Mouse (Mus musculus): ENCODE measurements around the gene Scarb1. TPM values are rescaled to one million over a fixed set of nuclear protein-coding genes. Genes with fewer than 3 reads are reported as not detected.

Scarb1 gene
- polyA plus RNA-seq, 1 experiment, result 18.6 TPM

DNA sequence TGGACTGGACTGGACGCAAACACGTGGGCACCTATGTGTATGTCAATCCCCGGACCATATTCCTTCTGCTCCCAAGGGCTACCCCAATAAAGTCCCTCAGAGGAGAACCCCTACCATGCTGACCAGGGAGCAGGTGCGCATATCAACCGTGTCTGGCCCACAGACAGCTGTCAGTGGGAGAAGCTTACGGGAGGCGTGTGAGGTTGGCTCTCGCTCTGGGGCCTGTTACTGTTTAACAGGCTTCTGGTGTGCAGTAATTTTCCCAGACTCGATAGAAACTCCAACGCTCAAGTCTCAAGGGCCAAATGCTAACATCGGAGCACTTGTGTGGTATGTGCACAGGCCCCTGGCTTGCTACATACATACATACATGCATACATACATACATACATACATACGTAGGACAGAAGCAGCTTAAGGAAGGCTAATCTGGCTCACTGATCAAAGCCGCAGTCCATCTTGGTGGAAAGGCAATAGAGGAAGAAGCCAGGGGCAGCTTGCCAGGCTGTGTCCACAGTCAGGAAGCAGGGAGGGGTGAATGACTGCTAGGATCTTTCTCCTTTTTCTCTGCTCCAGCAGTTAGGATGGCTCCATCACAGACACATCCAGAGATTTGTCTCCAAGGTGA lies 27.8 kb downstream of the Scarb1 start:
- no peak overlapping the region for H3K4me3 ChIP-seq (ENCODE audit: insufficient read depth, low read depth, low read length)
- H3K27ac ChIP-seq (replicated peaks; ENCODE audit: low read depth, low read length), result no peak overlapping the region
- peaks cover 66% of the 10 kb centered on the region for H3K4me1 ChIP-seq (ENCODE audit: control insufficient read depth, insufficient read depth, insufficient read length, low read length)

DNA sequence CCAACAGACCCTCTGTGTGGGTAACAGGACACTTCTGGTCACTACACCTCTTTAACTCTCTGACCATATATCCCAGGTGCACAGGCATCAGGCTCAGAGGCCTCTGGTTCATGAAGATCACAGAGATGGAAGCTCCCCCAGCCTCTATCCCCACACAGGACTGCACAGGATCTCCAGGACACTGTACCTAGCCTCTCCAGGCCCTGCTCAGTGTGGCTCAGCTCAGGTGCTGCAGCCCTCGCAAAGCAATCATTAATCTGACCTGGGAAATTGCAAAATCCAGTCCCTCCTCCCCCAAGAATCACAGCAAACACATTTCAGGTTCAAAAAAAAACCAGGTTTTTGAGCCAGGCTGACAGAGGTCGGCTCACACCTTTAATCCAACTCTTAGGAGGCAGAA lies 29.9 kb downstream of the Scarb1 start:
- Histone ChIP-seq H3K27ac (replicated peaks; ENCODE audit: low read depth, low read length) (no peak overlapping the region), H3K4me1 (ENCODE audit: control insufficient read depth, insufficient read depth, insufficient read length, low read length) (peaks cover 61% of the 10 kb centered on the region)

DNA sequence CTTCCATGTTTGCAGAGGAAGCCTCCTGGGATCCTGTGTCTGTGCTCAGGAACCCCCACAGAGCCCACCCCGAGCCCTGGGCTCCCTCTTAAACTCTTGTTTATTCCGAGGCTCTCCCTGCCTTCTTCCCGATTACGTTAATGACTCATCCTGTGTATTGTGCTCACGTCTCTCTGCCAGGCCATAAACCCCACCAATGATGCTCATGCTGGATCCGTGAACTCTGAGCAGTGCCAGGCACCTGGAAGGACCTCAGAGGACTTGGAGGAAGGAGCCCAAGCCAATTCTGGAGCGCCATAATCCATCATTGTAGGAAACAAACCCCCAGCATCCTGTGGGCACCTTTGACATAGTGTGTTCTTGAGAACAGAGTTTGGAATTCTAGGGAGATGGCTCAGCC lies 31.7 kb downstream of the Scarb1 start:
- peaks cover 46% of the 10 kb centered on the region for H3K4me1 ChIP-seq (ENCODE audit: control insufficient read depth, insufficient read depth, insufficient read length, low read length)
- H3K4me3 ChIP-seq (ENCODE audit: insufficient read depth, low read depth, low read length), result no peak overlapping the region
- H3K27ac ChIP-seq (replicated peaks; ENCODE audit: low read depth, low read length), result no peak overlapping the region

More for the DNA sequence above, 29.9 kb downstream of the Scarb1 start:
- no peak overlapping the region for H3K4me3 ChIP-seq (ENCODE audit: insufficient read depth, low read depth, low read length)

DNA sequence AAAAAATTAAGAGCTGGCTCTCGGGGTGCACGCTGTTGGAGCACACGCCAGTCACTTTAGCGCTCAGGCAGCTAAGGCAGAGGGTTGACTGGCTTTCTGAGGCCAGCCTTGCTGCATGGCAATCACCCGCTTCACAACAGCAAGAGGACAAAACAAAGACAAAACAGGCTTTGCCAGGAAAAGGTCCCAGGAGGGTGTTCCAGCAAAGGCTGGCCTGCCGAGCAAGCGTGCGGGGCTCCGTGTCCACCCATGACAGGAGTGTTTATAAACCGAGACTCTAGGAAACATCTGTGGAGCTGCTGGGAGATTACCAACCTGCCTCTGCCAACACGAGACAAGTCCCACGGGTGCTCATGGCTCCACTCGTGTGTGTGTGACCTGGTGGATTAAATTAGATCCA lies 34.1 kb downstream of the Scarb1 start:
- no peak overlapping the region for H3K27ac ChIP-seq (replicated peaks; ENCODE audit: low read depth, low read length)
- H3K4me3 ChIP-seq (ENCODE audit: insufficient read depth, low read depth, low read length), result no peak overlapping the region
- H3K4me1 ChIP-seq (ENCODE audit: control insufficient read depth, insufficient read depth, insufficient read length, low read length), result peaks cover 28% of the 10 kb centered on the region

DNA sequence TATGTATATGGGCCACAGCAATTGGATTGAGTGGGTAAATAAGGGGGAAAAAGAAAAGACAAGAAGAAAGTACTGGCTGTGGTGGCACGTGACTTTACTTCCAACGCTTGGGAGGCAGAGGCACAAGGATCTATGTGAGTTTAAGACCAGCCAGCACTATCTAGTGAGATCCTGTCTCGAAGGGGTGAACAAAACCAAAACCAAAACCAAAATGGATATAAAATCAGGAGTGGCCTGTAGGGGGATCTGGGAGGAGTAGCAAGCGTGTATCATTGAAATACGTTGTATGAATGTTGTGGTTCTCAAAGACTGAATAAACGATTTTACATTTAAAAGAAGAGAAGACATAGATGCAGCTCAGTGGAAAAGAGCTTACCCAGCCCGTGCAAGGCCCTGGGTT lies 34.5 kb downstream of the Scarb1 start:
- Histone ChIP-seq H3K4me3 (ENCODE audit: insufficient read depth, low read depth, low read length) (0 out of 2 replicates have a peak overlapping the region, but pooled peaks have one; percentile 15), H3K4me1 (ENCODE audit: control insufficient read depth, insufficient read depth, insufficient read length, low read length) (peaks cover 28% of the 10 kb centered on the region), H3K27ac (replicated peaks; ENCODE audit: low read depth, low read length) (peak overlapping the region; percentile 29; the same call in 1 of the 2 replicates)

DNA sequence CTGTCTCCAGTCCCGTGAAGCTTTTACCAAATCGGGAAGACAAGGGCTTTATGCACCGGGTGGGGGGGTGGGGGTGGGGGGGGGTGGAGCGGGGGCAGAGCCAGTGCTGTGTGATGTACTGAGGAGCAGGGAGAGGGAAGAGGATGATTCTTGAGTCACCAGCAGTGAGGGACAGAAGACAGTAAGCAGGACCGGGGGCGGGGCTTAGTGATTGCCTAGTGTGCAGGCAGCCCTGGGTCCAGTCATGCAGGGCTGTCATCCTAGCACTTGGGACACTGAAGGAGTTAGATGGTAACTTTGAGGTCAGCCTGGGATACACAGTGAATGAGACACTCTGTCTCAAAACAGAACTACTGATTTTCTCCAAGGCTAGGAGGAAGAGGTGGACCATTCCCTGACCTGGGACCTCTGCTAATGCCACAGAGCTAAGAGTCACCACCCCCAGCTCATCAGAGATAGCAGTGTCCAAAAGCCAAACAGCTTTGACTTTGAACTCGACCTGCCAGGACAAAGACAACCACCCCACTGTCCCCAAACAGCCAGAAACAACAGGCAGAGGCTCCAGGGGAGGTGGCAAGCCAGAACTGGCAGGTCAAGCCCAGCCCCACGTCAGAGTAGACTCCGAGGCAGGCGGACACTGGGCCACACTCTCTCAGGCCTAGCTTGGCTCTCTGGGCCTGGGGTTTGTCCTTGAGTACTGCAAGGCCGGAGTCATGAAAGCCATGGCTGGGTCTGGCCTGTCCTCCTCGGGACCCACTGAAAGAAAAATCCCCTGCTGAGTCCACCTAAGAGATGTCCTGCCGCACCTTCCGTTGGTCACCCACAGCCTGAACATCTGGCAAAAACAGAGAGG lies 35.4 kb downstream of the Scarb1 start:
- Histone ChIP-seq H3K4me1 (ENCODE audit: control insufficient read depth, insufficient read depth, insufficient read length, low read length) (peaks cover 26% of the 10 kb centered on the region), H3K27ac (replicated peaks; ENCODE audit: low read depth, low read length) (no peak overlapping the region), H3K4me3 (ENCODE audit: insufficient read depth, low read depth, low read length) (no peak overlapping the region)

DNA sequence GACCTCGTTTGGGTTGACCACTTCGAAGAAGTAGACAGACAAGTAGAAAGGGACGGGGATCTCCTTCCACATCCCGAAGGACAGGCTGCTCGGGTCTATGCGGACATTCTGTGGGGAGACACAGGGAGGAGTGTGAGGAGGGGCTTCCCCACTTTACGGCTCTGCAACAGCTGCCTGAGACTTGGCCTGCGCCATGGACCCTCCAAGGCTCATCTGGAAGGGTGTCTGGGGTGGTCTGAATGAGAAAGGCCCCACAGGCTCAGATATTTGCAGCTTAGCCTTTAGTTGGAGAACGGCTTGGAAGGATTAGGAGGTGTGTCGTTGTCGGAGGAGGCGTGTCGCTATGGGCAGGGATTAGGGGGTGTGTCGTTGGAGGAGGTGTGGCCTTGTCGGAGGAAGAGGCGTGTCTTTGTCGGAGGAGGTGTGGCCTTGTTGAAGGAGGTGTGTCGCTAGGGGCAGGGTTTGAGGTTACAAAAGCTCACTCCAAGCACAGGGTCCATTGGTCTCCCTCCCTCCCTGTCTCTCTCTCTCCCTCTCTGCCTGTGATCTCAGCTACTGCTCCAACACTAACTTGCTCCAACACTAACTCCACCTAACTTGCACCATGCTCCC lies 36.5 kb downstream of the Scarb1 start:
- Histone ChIP-seq H3K4me3 (ENCODE audit: insufficient read depth, low read depth, low read length) (no peak overlapping the region), H3K27ac (replicated peaks; ENCODE audit: low read depth, low read length) (no peak overlapping the region), H3K4me1 (ENCODE audit: control insufficient read depth, insufficient read depth, insufficient read length, low read length) (peaks cover 18% of the 10 kb centered on the region)

DNA sequence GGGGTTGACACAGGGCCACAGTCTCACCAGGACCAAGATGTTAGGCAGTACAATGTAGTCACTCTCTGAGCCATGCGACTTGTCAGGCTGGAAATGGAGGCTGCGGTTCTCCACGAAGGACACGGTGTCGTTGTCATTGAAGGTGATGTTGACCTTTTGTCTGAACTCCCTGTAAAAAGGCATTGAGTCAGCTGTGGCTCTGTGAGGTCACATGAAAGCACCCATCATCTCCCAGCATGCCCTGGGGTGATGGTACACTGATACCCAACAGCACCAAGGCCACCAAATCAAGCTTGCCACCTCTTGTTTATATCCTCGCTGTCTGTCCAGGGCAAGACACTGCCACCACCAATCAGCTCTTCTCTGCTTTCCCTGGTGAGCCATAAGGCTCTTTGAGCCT lies 37.8 kb downstream of the Scarb1 start:
- H3K4me1 ChIP-seq (ENCODE audit: control insufficient read depth, insufficient read depth, insufficient read length, low read length), result peaks cover 7% of the 10 kb centered on the region
- H3K27ac ChIP-seq (replicated peaks; ENCODE audit: low read depth, low read length), result no peak overlapping the region
- no peak overlapping the region for H3K4me3 ChIP-seq (ENCODE audit: insufficient read depth, low read depth, low read length)

DNA sequence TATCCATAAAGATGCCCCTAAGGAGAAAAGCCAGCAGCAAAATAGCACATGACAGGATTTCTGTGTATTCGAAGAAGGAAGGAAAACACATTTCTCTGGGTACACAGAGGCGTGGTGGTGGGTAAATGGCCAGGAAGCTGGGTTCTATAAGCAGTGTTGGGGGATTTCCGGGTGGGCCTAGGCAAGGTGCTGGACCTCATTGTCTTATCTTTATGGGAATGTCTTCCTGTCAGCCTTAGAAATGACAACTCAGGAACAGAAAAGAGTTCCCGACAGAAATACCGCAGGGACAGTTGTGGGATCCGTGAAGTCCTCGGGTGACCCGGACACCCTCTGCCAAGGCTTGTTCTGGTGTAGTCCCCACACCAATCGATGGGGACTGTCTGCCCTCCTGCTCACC lies 42.7 kb downstream of the Scarb1 start:
- 0 out of 2 replicates have a peak overlapping the region, but pooled peaks have one; percentile 28 for H3K27ac ChIP-seq (replicated peaks; ENCODE audit: low read depth, low read length)
- H3K4me1 ChIP-seq (ENCODE audit: control insufficient read depth, insufficient read depth, insufficient read length, low read length), result no peaks in the 10 kb centered on the region
- H3K4me3 ChIP-seq (ENCODE audit: insufficient read depth, low read depth, low read length), result no peak overlapping the region

DNA sequence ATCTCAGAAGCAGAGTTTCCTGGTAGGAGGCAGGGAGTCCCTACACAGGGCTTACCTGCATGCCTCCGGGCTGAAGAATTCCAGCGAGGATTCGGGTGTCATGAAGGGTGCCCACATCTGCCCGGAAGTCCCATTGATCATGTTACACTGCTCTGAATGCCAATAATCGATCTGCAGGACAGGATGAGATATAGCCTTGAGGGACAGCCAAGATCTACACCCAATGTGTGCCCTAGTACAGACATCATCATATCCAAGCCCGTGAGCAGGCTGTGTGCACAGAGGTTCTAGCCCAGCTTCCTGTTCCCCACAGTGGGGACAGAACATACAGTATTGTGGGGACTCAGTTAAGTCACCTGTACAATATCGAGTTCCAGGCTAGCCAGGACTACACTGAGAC lies 43.7 kb downstream of the Scarb1 start:
- H3K27ac ChIP-seq (replicated peaks; ENCODE audit: low read depth, low read length), result no peak overlapping the region
- H3K4me3 ChIP-seq (ENCODE audit: insufficient read depth, low read depth, low read length), result no peak overlapping the region
- no peaks in the 10 kb centered on the region for H3K4me1 ChIP-seq (ENCODE audit: control insufficient read depth, insufficient read depth, insufficient read length, low read length)

DNA sequence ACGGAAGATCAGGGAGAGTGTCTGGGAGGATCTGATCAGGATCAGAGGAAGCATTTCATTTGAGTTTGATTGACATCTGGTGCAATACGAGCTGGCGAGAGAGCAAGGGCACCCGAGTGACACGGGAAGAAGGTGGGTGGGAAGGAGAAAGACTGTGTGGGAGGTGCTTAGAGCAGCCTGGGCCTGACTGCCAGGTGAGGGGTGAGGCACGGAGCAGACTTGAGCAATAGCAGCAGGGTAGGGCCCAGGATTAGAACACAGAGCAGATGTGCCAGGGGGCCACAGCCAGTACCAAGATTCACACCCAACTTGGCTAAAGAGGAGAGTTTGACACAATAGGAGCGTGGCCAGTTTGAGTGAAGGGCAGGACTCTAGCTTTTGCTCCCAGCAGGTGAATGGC lies 47.9 kb downstream of the Scarb1 start:
- H3K4me3 ChIP-seq (ENCODE audit: insufficient read depth, low read depth, low read length), result no peak overlapping the region
- H3K4me1 ChIP-seq (ENCODE audit: control insufficient read depth, insufficient read depth, insufficient read length, low read length), result no peaks in the 10 kb centered on the region
- H3K27ac ChIP-seq (replicated peaks; ENCODE audit: low read depth, low read length), result no peak overlapping the region

DNA sequence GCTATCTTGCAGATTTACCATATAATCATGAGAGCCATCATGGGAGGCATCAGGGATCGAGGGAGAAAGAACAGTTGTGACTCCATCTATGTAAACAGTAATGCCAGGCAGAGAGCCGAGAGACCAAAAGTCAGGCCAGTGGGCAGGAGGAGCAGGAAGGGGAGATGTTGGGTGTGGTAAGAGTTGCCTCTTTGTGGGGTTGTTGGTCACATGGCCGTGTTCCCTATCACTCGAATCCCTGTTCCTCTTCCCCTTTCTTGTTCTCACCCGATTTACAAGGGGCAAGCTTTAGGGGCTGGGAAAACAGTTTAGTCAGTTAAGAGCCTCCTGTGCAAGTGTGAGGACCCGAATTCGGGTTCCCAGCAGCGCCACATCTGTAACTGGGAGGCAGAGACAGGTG lies 49.0 kb downstream of the Scarb1 start:
- no peak overlapping the region for H3K27ac ChIP-seq (replicated peaks; ENCODE audit: low read depth, low read length)
- H3K4me1 ChIP-seq (ENCODE audit: control insufficient read depth, insufficient read depth, insufficient read length, low read length), result no peaks in the 10 kb centered on the region
- H3K4me3 ChIP-seq (ENCODE audit: insufficient read depth, low read depth, low read length), result no peak overlapping the region

DNA sequence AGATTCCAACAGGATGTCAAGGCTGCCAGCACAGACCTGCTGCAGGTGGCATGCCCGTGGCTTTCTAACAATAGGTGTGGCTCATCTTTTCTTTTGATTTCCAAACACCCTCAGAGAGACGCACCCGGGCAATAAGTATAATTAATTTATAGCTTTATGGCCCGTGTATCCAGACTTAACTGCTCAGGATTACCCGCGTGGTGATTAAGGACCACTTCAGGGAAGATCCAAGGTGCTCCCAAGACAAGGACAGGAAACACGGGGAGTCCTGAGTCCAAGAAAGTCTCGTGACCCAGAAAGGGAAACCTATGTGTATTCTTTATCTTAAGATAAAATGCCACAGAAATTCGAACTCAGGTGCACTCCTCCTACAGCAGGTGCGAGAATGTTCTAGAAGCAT lies 49.5 kb downstream of the Scarb1 start:
- H3K4me1 ChIP-seq (ENCODE audit: control insufficient read depth, insufficient read depth, insufficient read length, low read length), result no peaks in the 10 kb centered on the region
- no peak overlapping the region for H3K4me3 ChIP-seq (ENCODE audit: insufficient read depth, low read depth, low read length)
- H3K27ac ChIP-seq (replicated peaks; ENCODE audit: low read depth, low read length), result no peak overlapping the region

DNA sequence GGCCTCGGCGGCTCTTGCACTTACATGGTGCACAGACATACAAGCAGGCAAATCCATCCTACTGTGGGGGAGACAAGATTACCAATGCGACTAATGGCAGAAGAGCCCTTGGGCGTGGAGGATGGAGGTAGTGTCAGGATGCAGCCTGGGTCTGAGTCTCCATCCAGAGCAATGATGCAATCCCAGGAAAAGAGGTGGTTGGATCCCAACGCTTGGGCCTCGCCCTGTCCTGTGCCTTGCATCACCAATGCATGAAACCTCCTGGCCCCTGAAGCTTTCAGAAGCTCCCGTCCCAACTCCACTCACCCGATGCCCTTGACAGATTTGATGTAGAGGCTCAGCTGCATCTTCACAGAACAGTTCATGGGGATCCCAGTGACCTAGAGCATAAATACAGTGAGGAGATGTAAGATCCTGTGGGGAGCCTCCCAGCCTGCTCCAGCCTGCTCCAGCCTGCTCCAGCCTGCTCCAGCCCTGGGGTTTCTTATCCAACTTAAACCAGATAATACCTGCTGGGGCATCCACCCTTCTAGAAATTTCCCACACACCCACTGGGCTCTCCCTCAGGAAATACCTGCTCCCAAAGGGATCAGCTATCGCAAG lies 53.7 kb downstream of the Scarb1 start:
- Histone ChIP-seq H3K4me3 (ENCODE audit: insufficient read depth, low read depth, low read length) (no peak overlapping the region), H3K27ac (replicated peaks; ENCODE audit: low read depth, low read length) (no peak overlapping the region), H3K4me1 (ENCODE audit: control insufficient read depth, insufficient read depth, insufficient read length, low read length) (peaks cover 3% of the 10 kb centered on the region; the same call in 1 of the 2 replicates)

DNA sequence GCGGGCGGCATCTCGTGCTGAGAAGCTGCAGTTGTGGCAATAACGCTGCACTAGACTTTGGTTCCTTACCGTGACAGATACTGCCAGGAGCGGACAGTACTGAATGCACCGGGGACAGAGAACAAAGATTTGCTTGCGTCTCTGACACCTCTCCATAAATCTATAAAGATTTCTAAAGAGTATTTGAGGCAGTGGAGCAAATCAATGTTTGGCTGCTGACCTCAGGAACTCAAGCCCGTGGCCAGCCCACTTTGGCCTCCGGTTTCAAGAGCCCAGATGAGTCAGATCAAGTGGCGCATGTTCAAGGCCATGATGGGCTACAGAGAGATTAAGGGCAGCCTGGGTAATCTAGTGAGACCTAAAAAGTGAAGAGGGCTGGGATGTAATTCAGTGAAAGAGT lies 54.8 kb downstream of the Scarb1 start:
- Histone ChIP-seq H3K27ac (replicated peaks; ENCODE audit: low read depth, low read length) (no peak overlapping the region), H3K4me1 (ENCODE audit: control insufficient read depth, insufficient read depth, insufficient read length, low read length) (peaks cover 3% of the 10 kb centered on the region; the same call in 1 of the 2 replicates), H3K4me3 (ENCODE audit: insufficient read depth, low read depth, low read length) (no peak overlapping the region)

Measured in brown adipose tissue, adult 24 weeks (tissue).